18 mouse cellular contexts compared by ENCODE assay signal in the genomic region with DNA sequence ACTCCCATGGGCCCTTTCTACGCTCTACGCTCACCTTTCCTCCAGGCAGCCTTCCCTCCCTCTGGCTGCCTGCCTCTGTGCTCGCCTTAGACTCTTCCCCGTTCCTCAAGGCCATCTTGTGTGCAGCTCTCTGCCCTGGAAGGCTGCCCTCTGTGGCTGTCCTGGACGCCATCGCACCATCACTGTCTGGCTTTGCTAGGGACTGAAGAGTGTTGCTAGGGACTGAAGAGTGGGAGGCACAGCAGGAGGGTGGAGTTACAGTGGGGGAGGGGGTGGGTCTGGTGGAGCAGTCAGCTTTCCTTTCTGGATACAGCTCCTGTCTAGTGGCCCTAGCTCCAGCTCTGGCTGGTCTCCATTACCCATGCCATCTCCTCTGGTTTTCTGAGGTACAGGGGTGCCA. TPM values are rescaled to one million over a fixed set of nuclear protein-coding genes. Genes with fewer than 3 reads are reported as not detected.
DNase-seq lines count a peak whose midpoint lies in the region; ATAC-seq lines count a peak whose summit lies in the region.
"Had no signal": no experiment of that assay in that cellular context is flagged by ENCODE, and none has a peak within 500 bp of the region (broad histone marks: within the 10 kb centered on the region; RNA-seq: fewer than 3 reads in every experiment).

No protein-coding gene starts in this region.

- DNase-seq in embryo, embryonic 10 days (ENCODE audit: low spot score): peak; percentile 23
- no peak for DNase-seq in embryo, embryonic 9.5 days (ENCODE audit: extremely low spot score)
- peak; percentile 37 for DNase-seq in ovary, adult 18-20 months (ENCODE audit: low spot score)
- DNase-seq in ovary, postnatal 10 days (ENCODE audit: low spot score): no peak
- peak; percentile 54 for DNase-seq in adrenal gland, postnatal 14 days
- DNase-seq in testis, postnatal 10 days (ENCODE audit: low spot score): peak; percentile 52
- DNase-seq: cerebellum, adult 2 months; gastrocnemius, postnatal 14 days; kidney, adult 8-10 months; layer of hippocampus, adult 9-11 months; liver, embryonic 13.5 days; thymus, postnatal 36 days had no signal

- no peak for ATAC-seq in megakaryocyte, adult 5-6 weeks (ENCODE audit: poor library complexity, severe bottlenecking)
- ATAC-seq: midbrain, embryonic 16.5 days had no signal

RNA-seq across cellular contexts. Expression of a gene that starts 19.9 kb away (rescaled TPM):
- total RNA-seq in adrenal gland, postnatal 14 days (2021): 1.1 and 1.6 TPM in 2 replicates
- total RNA-seq in megakaryocyte, adult 5-6 weeks (2015): not detected in 2 replicates
- not detected in 2 replicates for total RNA-seq in megakaryocyte, adult 5-6 weeks (2017)
- total RNA-seq: heart, postnatal 25 days; left cerebral cortex, postnatal 10 days; megakaryocyte progenitor cell, adult 5-6 weeks; MEL had no signal

RNA-seq across cellular contexts. Expression of a gene that starts 20.3 kb away (rescaled TPM):
- 36.5 and 41.5 TPM in 2 replicates for total RNA-seq in adrenal gland, postnatal 14 days (2021)
- 8.0 and 8.6 TPM in 2 replicates for total RNA-seq in megakaryocyte, adult 5-6 weeks (2015)
- 7.2 and 7.6 TPM in 2 replicates for total RNA-seq in megakaryocyte, adult 5-6 weeks (2017)

RNA-seq across cellular contexts. Expression of a gene that starts 27.2 kb away (rescaled TPM):
- total RNA-seq in adrenal gland, postnatal 14 days (2021): 8.4 and 9.7 TPM in 2 replicates
- 0.07 TPM in 1 of 2 replicates, not detected in the other for total RNA-seq in megakaryocyte, adult 5-6 weeks (2015)
- total RNA-seq in megakaryocyte, adult 5-6 weeks (2017): not detected in 2 replicates
- total RNA-seq: MEL had no signal

RNA-seq across cellular contexts. Expression of a gene that starts 49.9 kb away (rescaled TPM):
- 0.22 and 0.79 TPM in 2 replicates for total RNA-seq in adrenal gland, postnatal 14 days (2021)
- not detected in 2 replicates for total RNA-seq in megakaryocyte, adult 5-6 weeks (2015)
- total RNA-seq in megakaryocyte, adult 5-6 weeks (2017): not detected in 2 replicates
- total RNA-seq: megakaryocyte progenitor cell, adult 5-6 weeks; MEL had no signal

Comparison
In these comparisons a context has a peak if more than half of its experiments do, and no peak if none do; other contexts are left out.
1. DNase-seq: peak in embryo, embryonic 10 days (single experiment), ovary, adult 18-20 months (single experiment), adrenal gland, postnatal 14 days (single experiment) and testis, postnatal 10 days (single experiment); none in embryo, embryonic 9.5 days (single experiment) and ovary, postnatal 10 days (single experiment).